Mouse (Mus musculus) layer of hippocampus, adult 9-10 months (tissue): ENCODE measurements around the gene Gnas.

Experiments used
- DNase-seq: peaks from one replicate; pipeline ENCODE4 v3.0.0; 2022; ENCODE audit warnings: low spot score

Gnas gene

DNA sequence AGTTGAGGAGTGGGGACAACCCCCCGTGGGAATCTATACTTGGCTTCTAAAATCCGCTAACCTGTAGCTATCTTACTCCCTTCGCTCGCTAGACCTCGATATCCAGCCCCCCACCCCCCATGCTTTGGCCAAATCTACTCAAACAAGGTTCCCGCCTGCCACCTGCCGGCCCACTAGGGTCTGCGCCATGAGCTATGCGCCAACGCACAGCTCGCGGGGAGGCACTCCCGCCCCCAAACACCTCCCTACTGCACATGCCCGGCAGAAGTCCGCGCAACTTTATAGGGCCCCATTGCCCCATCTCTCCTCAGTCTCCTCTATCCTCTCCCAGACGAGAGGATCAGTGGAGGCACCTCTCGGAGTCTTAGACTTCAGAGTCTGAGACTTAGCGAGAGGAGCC, at the start of gene Gnas:
TSS of gene Gnas (plus strand) at position 310 of the 400 bp plus-strand sequence.
- DNase-seq = no peak

DNA sequence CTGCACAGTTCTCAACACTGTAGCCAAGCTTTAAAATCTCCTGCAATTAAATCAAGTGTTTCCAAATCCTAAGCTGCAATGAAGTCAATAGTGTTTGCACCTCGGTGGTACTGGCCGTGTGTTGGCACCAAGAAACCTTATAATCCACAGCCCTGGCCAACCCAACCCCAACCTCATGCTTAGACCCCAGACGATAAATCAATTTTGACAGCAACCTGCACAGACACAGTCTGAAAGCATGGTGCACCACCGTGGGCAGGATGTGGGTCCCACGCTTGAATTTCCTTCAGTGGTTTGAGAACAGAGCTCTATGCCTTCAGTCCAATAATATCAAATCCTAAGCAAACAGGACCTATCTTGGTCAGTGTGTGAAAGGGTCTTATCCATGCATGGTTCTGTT, 41.7 kb upstream of the Gnas start:
- DNase-seq = no peak

DNA sequence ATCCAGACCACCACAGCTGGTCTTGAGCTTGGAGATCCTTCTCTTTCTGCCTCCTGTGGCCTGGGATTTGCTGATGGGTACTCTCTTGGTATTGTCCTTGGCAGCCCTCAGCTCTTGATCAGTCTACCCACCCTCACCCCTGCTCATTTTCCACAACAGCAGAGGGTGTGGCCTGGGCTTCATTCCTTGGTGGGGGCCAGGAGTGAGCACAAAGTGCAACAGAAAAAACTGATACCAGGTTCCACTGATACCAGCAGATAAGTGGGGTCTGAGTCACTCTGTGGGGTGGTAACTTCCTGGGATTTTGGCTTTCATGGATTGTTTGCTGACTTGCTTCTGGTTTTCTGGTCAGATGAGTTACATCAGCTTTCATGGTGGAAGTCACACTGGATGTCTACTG, 32.2 kb upstream of the Gnas start:
- DNase-seq = no peak

DNA sequence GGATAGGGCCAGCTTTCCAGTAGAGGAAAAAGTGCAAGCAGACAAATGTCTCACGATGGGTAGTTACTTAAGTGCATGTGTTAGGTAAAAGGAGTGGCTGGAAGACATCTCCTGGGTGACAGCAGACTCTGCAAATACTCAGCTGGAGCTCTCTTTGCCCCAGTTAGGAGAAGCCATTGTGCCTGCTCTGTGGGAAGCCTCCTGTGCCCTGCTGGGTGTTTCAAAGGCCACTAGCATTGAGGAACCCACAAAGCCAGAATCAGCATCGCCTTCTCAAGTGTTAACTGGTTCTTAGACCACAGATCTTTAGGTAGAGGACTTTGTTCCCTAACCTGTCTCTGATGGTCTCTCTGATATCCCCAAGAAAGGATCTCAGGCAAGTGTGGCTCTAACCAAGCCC, 26.8 kb upstream of the Gnas start:
- no peak for DNase-seq

DNA sequence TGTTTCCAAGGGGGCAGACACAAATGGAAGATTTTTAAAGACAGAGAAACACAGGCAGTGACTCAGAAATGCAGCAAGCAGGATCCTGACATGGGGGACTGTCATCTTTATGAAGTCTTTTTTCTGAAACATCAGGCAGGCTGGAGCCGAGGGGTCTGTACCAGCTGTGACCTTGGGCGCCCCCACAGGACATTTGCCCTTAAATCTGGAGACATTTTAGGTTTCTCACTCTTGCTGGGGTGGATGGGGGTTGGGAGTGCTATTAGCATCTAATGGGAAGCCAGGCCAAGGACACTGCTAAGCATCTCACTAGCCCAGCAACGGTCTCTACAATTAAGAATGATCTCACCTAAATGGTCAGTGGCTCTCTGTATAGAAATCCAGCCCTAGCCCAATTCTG, 24.1 kb upstream of the Gnas start:
- no peak for DNase-seq

DNA sequence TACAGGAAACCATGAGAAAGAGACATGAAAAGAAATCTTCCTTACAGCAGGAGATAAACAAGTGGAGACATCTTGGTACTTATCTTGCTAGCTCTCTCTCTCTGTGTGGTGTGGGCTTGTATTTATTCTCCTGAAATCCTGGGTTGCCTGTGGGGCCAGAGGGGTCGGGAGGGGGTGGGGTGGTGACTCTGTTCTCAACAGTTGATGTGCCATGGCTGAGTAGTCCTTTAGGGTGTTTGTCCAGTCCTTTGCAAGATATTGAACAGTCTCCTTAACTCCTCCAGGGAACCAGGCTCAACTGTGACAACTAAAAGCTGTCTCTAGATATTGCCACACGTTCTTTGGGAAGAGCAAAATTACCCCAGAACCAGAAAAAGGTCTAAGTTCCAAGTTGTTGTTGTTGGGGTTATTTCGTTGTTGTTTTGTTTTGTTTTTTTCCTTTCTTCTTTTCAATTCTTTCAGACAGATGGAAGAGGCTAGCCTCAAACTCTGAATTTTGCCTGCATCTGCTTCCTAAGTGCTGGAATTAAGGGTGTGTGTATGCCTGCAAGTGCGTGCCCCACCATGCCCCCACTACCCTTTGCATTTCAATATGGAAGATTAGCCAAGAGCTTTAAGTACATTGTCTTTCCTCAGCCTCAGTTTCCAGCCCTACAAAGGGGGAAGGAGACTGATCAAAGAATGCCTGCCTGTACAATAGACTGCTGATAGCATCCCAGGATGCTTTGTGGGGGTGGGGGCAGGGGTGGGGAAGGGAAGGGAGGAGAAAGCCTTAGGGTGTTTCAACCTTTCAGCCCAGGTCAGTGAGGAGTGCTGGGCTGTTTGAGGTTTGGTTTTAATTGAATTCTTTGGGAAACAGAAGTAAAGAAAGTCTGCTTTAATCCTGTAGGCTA, 23.0 kb upstream of the Gnas start:
- no peak for DNase-seq

DNA sequence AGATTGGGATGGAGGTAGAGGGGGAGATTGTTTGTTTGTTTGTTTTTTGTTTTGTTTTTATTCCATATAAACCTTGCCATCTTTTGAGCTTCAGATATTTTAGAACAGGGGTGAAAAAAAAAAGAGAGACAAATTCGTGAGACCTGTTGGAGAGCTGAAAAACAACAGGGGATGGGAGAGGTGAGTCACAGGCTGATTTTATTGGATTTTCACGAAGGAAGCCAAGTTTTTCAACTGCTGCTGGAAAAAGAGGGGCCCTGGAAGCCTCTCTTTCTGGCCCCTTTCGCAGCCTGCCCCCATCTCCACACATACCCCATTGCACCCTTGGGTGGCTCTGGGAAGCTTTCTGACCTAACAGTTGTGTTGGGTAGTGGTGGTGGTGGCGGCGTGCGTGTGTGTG, 22.3 kb upstream of the Gnas start:
- no peak for DNase-seq

DNA sequence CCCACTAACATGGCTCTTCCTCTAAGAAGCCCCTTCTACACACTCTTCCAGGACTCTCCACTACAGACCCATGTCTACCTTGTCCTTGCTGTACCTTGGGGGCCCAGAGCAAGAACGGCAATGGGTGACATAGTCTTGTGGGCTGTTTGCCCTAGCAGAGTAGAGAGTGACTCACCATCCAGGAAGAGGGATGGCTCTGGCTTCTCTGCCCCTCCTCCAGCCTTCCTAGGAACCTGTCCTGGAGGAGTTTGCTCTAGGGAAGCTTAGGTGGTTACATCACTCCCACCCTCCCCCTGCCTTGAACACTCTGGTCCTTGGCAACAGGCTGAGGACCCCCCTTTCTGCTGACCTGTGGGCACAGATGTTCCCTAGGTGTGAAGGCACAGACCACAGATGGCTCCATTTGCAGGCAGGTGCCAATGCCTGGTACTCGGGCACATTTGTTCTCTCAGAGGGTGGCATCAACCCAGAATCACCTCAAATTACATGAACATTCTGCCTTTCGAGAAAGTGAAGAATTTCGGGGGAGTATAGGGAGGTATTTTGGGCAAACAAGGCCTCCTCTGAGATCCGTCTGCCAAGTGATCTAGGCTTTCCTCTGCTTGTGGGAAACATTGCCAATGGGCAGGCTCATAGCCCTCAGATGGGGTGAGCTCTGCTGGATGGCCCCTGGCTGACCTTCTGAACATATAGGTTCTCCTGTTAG, 20.9 kb upstream of the Gnas start:
- no peak for DNase-seq

DNA sequence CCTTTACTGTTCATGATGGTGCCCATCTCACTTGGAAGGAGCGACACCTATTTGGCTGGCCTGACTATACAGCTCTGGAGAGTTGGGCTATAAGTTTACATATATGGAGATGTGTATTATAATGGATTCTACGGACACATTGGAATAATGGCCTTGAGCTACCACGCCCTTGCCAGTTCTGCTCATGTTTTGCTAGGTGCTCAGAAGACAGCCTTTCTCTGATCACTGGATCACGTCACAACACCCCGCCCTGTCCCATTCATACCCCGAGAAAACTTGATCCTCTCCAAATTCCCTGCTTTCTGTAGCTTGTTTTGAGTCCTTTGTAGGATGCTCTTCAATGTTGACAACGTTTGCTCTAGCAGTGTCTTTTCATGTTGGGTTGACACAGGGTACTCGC, 19.9 kb upstream of the Gnas start:
- DNase-seq = no peak

DNA sequence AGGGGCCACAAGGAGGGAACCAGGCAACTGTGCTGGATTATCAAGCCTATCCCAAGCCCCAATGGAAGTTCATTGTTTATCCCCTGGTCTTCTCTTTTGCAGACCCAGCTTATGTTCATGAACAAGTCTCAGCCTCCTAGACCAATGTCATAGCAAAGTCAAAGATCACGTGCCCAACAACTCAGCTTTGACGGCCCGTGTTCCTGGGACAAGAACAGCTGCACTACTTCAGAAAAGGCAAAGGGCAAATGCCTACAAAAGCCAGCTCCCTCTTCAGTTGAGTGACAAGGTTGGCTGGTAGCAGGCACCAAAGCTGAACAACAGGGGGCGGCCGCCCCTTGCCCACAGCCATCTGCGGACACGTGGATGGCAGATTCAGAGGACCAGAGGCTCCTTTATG, 13.7 kb upstream of the Gnas start:
- DNase-seq = no peak

DNA sequence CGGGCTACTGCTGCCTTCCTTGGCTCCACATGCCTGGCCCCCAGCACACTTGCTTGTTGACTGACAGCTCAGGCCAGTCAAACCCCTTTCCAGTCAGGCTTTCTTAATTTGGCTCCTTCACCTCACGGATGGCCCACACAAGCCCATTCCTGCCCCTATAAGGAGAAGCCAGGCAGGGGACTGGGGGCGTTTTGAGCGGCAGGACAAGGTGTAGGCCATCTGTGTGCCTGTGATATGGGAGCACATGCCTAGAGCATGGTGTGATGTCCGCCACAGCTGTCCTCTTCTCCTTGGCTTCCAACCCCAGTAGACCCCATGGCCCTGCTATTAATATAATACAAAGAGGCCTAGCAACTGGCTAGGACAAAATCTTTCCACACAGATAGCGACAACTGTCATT, 12.7 kb upstream of the Gnas start:
- DNase-seq = no peak

DNA sequence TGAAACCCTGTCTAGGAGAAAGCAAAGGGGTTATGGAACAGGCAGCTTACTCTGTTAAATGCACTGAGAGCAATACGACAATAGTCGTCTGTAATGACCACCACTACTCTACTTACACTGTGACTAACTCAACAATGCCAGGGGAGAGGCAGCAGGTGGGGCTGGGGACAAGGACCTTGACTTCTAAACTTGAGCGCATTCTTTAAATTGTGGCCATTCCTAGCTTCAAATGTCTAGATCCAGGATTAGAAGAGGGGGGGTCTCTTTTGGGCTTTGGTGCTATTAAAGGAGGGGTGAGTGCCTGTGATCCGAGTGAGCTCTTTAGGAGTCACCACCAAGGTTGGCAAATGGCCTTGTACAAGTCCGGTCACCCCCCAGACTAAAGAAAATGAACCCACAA, 11.0 kb upstream of the Gnas start:
- no peak for DNase-seq

DNA sequence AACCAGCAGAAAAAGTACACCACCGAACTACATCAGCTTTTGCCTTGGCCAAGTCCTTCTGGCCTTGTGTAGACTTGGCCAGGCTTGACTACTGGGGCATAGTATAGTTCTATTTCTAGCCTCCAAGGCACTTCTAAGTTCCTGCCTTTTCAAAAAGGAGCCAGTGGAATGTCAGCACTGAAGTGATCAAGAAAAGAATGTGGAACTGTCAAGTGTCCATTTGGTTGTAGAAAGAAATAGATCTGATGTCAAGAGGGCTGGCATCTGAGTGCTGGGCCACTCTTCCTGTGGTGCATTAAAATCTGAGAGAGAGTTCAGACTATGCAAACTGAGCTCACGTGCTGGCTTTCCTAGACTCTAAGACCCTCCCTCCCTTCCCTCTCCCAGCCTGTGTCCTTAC, 10.2 kb upstream of the Gnas start:
- no peak for DNase-seq

DNA sequence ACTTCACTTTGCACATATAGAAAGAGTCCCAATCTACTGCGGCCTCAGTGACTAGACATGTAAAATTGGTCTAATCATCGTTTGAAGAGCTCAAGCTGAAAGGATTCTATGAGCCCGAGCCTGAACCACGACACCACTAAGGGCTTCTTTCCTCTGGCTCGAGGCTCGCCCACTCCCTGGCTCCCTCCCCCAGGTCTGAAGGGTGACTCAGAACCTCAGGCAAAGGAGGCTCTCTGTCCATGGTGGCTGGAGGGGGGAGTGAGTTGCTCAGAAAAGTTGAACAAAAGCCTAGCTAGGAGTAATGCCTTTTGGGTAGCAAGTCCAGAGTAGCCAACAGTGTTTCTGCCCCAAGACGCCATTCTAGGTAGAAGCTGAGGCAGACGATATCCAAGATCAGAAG, 4.3 kb upstream of the Gnas start:
- DNase-seq = no peak

DNA sequence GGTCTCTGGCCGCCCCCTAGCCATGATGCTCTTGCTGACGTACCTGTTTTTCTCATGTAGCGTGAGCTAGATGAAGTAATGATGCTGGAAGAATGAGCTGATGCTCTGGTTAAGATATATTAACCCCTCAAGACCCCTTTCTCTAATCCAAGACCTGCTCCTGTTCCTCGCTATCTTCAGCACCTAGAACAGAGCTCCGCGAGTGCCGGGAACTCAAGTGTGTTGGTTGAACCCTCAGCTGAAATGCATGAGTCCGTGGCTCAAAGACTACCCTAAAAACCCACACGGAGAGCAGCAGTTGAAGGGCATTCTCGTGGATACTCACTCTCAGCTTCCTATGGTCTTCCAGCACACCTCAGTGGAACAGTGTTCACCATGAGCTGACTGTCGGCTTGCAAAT, 779 bp upstream of the Gnas start:
- no peak for DNase-seq

DNA sequence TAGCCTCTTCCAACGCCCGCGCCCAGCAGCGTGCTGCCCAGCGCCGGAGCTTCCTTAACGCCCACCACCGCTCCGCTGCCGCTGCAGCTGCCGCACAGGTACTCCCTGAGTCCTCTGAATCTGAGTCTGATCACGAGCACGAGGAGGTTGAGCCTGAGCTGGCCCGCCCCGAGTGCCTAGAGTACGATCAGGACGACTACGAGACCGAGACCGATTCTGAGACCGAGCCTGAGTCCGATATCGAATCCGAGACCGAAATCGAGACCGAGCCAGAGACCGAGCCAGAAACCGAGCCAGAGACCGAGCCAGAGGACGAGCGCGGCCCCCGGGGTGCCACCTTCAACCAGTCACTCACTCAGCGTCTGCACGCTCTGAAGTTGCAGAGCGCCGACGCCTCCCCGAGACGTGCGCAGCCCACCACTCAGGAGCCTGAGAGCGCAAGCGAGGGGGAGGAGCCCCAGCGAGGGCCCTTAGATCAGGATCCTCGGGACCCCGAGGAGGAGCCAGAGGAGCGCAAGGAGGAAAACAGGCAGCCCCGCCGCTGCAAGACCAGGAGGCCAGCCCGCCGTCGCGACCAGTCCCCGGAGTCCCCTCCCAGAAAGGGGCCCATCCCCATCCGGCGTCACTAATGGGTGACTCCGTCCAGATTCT, 812 bp downstream of the Gnas start:
- no peak for DNase-seq

DNA sequence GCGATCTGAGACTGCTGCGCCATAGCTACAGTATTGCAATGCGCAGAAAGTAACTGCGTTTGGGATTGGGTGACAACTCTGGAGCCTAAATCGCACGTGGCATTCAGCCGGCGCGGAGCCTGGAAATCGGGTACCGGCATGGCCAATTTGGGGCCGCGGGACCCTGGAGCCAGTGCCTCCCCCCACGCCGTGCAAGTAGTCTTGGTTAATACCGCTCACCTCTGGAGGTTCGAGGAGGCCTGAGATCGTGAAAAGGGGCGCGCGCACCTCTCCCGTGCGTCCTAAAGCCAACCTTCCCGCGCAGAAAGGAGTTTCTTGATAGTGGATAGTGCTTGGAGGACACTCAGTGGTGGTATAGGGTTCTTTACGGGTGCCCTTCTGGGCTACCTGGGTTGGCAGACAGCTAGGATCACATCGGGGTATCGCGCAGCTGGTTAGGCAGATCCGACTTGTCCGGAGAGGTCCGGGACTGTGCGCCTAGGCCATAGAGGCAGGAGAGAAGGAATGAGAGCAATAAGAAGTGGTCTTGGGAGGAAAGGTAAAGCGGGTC, 1.9 kb downstream of the Gnas start:
- no peak for DNase-seq

DNA sequence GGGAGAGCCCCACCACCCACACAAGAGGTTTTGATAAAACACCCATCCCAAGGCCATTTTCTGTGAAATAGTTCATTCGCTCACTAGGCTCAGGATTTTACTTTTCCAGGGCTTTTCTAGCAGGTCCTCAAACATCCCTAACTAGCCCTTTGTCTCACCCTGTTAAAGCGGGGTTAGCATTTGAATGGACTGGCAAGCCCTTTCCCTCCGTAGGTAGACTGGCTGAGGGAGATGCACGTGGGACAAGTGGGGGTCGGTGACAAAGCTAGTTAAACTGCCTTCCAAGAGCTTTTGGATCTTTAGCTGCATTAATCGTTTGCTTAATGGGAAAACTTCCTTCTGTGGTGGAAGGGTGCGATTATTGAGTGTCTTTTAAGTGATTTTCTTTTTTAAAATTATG, 3.8 kb downstream of the Gnas start:
- no peak for DNase-seq

DNA sequence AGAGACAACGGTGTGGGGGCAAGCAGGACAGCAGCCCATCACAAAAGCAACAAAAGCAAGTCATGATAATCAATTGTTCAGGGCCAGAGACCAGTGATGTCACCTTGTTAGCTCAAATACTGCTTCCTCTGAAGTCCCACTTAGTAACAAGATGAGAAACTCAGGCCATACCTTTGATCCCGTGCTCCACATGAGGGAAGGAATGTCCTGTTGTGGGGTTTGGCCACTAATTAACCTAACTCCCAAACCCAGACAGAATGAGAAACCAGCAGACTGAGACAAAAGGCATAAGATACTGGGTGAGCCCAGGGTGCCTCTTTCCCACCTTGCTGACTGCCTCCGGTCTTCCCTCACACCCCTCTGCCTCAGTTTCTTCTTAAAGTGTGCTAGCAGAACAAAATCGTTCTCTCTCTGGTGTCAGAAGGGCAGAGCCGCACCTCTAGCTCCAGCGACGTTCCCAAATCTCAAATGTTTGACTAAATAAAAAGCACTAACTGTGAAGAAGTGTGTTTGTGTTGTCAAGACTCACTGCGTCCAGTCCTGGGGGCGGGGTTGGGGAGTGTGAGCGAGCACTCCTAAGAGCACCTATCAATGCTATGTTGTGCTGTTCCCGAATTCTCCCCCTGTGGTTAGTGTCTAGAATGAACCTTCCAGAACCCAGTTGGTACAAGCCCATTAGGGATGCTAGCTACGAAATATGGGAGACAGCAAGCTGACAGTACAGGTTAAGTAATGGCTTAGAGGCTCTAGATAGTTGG, 4.7 kb downstream of the Gnas start:
- DNase-seq = no peak

DNA sequence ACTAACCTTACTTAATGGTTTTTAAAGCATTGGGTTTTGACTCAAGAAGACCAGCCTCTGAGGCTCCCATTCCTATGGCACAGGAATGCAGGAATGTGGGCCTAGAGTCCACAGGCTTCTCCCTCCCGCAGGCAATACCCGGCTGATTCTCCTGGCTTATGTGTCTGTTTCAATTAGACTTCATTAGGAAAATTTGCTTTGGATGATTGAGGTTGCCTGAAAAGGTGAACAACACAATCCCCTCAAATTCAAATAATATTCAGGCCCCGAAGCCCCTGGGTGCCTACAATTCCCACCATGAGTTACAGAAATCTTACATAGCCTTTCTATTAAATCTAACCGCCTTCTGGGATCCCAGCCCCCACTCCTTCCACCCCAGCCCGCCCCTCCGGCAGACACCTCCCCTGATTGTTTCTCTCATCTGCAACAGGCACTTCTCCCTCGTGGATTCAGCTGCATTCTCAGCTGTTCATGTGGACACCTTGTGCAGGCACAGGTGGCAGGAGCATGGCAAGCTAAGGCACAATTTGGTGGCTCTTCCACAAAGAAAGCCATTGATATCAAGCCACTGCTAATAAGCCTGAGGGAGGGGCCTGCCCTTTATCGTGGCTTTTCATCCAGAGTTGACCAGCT, 7.0 kb downstream of the Gnas start:
- DNase-seq = no peak

DNA sequence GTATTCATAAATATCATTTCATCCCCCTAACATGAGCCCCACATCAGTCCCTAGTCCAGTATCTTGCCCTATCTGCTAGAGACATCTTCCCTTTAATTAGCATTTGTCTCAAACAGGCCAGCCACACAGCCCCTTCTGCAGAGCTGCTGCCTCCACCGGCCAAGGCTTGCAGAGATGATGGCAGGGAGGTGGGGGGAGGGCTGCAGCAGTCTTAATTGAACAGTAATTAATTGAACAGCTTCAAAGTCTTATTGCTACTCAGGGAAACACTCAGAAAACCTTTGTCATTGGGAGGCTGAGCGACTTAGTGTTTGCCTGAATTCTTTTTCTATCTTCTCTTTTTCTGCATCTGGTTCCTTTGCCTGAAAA, 7.5 kb downstream of the Gnas start:
- DNase-seq = no peak

DNA sequence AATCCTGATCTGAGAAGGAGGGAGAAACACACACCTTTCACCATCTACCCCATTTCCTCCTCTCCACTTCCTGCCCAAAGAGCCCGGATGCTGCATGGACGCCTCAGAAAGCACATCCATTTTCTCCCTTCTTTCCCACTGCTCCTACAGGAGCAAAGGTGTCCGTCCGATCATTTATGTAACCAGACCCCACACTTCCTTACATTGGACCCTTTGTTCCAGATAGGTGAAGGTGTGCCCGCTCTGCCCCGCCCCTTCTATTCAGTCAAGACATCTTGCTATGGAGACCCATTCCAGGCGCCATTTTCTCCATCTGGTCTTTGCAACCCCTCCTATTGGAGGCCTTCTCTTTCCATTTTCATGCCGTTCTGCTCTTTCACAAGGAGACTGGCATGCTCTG, 10.3 kb downstream of the Gnas start:
- no peak for DNase-seq
